Mouse (Mus musculus) megakaryocyte, embryonic 14.5 days (primary cell): ENCODE data around the gene Rraga.

Experiments
- FLI1 ChIP-seq: IDR thresholded peaks from 2 replicates; pipeline ENCODE4 v1.6.1; 2012; ENCODE audit warnings: low read length, inconsistent platforms, mixed read lengths
- GATA1 ChIP-seq: IDR thresholded peaks from 3 replicates; pipeline ENCODE4 v1.6.1; 2012; ENCODE audit warnings: mixed read lengths, low read length, inconsistent platforms, borderline replicate concordance

DNA sequence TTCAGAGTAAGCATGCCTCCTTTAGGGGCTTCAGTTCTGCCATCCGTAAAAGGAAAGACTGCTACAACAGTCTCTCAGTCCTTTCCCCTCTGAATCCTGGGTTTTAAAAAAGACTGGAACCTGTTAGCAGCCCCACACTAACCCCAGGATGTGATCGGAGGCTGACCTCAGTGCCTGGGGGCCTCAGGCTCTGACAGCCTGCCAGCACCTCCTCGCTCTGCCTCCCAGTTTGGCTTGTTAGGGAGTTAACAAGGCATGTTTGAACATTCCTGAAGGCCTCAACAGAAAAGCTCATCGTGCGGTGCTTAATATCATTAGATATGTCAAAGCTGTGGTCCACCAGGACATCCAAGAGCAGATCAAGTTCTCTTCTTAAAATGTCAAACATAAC, 41.4 kb upstream of the Rraga start:
- TF ChIP-seq GATA1 (no peak), FLI1 (no peak)
